Mouse (Mus musculus): Measurements from ENCODE around the gene Cd300c. TPM values are rescaled to one million over a fixed set of nuclear protein-coding genes. Genes with fewer than 3 reads are reported as not detected.
"Not testable (repeated sequence)": the region's sequence is repeated elsewhere in the genome, so short reads cannot be mapped to it uniquely, and the experiment has no call there.

The Cd300c gene
- polyA plus RNA-seq, 1 experiment from 2014 or later = not detected

- Histone ChIP-seq H3K4me1 (replicated peaks) (no peaks in the 10 kb centered on the region), H3K9ac (no peak overlapping the region), H3K27me3 (replicated peaks) (no peaks in the 10 kb centered on the region), H3K36me3 (no peaks in the 10 kb centered on the region), H3K4me2 (replicated peaks) (no peak overlapping the region), H3K9me3 (no peaks in the 10 kb centered on the region), H3K4me3 (replicated peaks) (no peak overlapping the region), H3K27ac (no peak overlapping the region)
- 71% methylated on average over 4 of the region's 4 CpGs for WGBS
- no peak for ATAC-seq
Measured at GRCm38 (mm10) chr11:114923961-114924360, 45.0 kb downstream of the Cd300c start.

- H3K4me1 ChIP-seq (replicated peaks) = no peaks in the 10 kb centered on the region
Measured at GRCm38 (mm10) chr11:114922439-114922838, 46.5 kb downstream of the Cd300c start.

GRCm38 (mm10) chr11:114917120-114917519 is 51.8 kb downstream of the Cd300c start:
- H3K27me3 ChIP-seq (replicated peaks) = no peaks in the 10 kb centered on the region
- H3K4me1 ChIP-seq (replicated peaks) = no peaks in the 10 kb centered on the region
- H3K4me2 ChIP-seq (replicated peaks) = no peak overlapping the region
- H3K9ac ChIP-seq = no peak overlapping the region
- no peaks in the 10 kb centered on the region for H3K36me3 ChIP-seq
- no peak for ATAC-seq
- 72% methylated on average over 6 of the region's 6 CpGs for WGBS
- no peak overlapping the region for H3K27ac ChIP-seq
- H3K9me3 ChIP-seq = no peaks in the 10 kb centered on the region
- no peak overlapping the region for H3K4me3 ChIP-seq (replicated peaks)

More at GRCm38 (mm10) chr11:114922439-114922838, 46.5 kb downstream of the Cd300c start:
- Histone ChIP-seq H3K9ac (no peak overlapping the region), H3K27me3 (replicated peaks) (no peaks in the 10 kb centered on the region), H3K4me3 (replicated peaks) (no peak overlapping the region), H3K27ac (no peak overlapping the region), H3K9me3 (no peaks in the 10 kb centered on the region), H3K36me3 (no peaks in the 10 kb centered on the region), H3K4me2 (replicated peaks) (no peak overlapping the region)
- 78% methylated on average over 4 of the region's 4 CpGs for WGBS
- ATAC-seq = no peak

- no peak overlapping the region for H3K27ac ChIP-seq
- no peak overlapping the region for H3K4me3 ChIP-seq (replicated peaks)
- H3K9ac ChIP-seq = no peak overlapping the region
- H3K36me3 ChIP-seq = no peaks in the 10 kb centered on the region
- no peaks in the 10 kb centered on the region for H3K27me3 ChIP-seq (replicated peaks)
- no peaks in the 10 kb centered on the region for H3K9me3 ChIP-seq
- no peaks in the 10 kb centered on the region for H3K4me1 ChIP-seq (replicated peaks)
- no peak overlapping the region for H3K4me2 ChIP-seq (replicated peaks)
- WGBS = 33% methylated on average over 7 of the region's 7 CpGs
- no peak for ATAC-seq
Measured at GRCm38 (mm10) chr11:114914978-114915377, 54.0 kb downstream of the Cd300c start.

- Histone ChIP-seq H3K9ac (no peak overlapping the region), H3K4me2 (replicated peaks) (no peak overlapping the region), H3K4me1 (replicated peaks) (no peaks in the 10 kb centered on the region), H3K4me3 (replicated peaks) (no peak overlapping the region), H3K9me3 (no peaks in the 10 kb centered on the region), H3K27ac (no peak overlapping the region), H3K36me3 (no peaks in the 10 kb centered on the region), H3K27me3 (replicated peaks) (no peaks in the 10 kb centered on the region)
- WGBS = 12% methylated on average over 9 of the region's 9 CpGs
- peak; percentile 49 for ATAC-seq
Measured at GRCm38 (mm10) chr11:114912847-114913246, 56.1 kb downstream of the Cd300c start.

- H3K4me2 ChIP-seq (replicated peaks); H3K9me3 ChIP-seq; H3K36me3 ChIP-seq; H3K4me1 ChIP-seq (replicated peaks); H3K27ac ChIP-seq; H3K9ac ChIP-seq; H3K27me3 ChIP-seq (replicated peaks); H3K4me3 ChIP-seq (replicated peaks); ATAC-seq: not testable (repeated sequence)
- WGBS = 31% methylated on average over 3 of the region's 3 CpGs
Measured at GRCm38 (mm10) chr11:114909538-114909937, 59.4 kb downstream of the Cd300c start.

GRCm38 (mm10) chr11:114908086-114908485 is 60.9 kb downstream of the Cd300c start:
- H3K9me3 ChIP-seq = no peaks in the 10 kb centered on the region
- H3K4me2 ChIP-seq (replicated peaks) = no peak overlapping the region
- H3K9ac ChIP-seq = no peak overlapping the region
- no peak for ATAC-seq
- no peak overlapping the region for H3K4me3 ChIP-seq (replicated peaks)
- H3K4me1 ChIP-seq (replicated peaks) = no peaks in the 10 kb centered on the region
- no peaks in the 10 kb centered on the region for H3K36me3 ChIP-seq
- no peaks in the 10 kb centered on the region for H3K27me3 ChIP-seq (replicated peaks)
- no peak overlapping the region for H3K27ac ChIP-seq
- 44% methylated on average over 4 of the region's 4 CpGs for WGBS

GRCm38 (mm10) chr11:114907567-114907966 is 61.4 kb downstream of the Cd300c start:
- Histone ChIP-seq H3K4me1 (replicated peaks) (no peaks in the 10 kb centered on the region), H3K9ac (no peak overlapping the region), H3K27ac (no peak overlapping the region), H3K9me3 (no peaks in the 10 kb centered on the region), H3K4me3 (replicated peaks) (no peak overlapping the region), H3K36me3 (no peaks in the 10 kb centered on the region), H3K27me3 (replicated peaks) (no peaks in the 10 kb centered on the region), H3K4me2 (replicated peaks) (no peak overlapping the region)
- ATAC-seq = no peak
- 76% methylated on average over 4 of the region's 4 CpGs for WGBS

Other genes with a start within 250 kb of the Cd300c start
- 0.21 and 0.29 TPM in 2 replicates for gene Dnaic2, start 241.7 kb downstream of the Cd300c start, polyA plus RNA-seq (2015; fragmentation: Nextera tagmentation; extraction: Ambion mirVana)
- 0.33 and 0.45 TPM in 2 replicates for gene Kif19a, start 203.8 kb downstream of the Cd300c start, polyA plus RNA-seq (2015; fragmentation: Nextera tagmentation; extraction: Ambion mirVana)
- 1.4 and 1.5 TPM in 2 replicates for gene Btbd17, start 173.2 kb downstream of the Cd300c start, polyA plus RNA-seq (2015; fragmentation: Nextera tagmentation; extraction: Ambion mirVana)
- 0.21 and 0.51 TPM in 2 replicates for gene Gpr142, start 170.2 kb downstream of the Cd300c start, polyA plus RNA-seq (2015; fragmentation: Nextera tagmentation; extraction: Ambion mirVana)
- 15.5 and 16.0 TPM in 2 replicates for gene Gprc5c, start 118.0 kb downstream of the Cd300c start, polyA plus RNA-seq (2015; fragmentation: Nextera tagmentation; extraction: Ambion mirVana)
- gene Cd300a, start 79.1 kb downstream of the Cd300c start, polyA plus RNA-seq (2015; fragmentation: Nextera tagmentation; extraction: Ambion mirVana) = 1.2 and 2.2 TPM in 2 replicates
- 0.27 and 0.43 TPM in 2 replicates for gene Cd300lb, start 34.8 kb downstream of the Cd300c start, polyA plus RNA-seq (2015; fragmentation: Nextera tagmentation; extraction: Ambion mirVana)
- gene Cd300ld, start 20.8 kb upstream of the Cd300c start, polyA plus RNA-seq (2015; fragmentation: Nextera tagmentation; extraction: Ambion mirVana) = 0.19 and 0.34 TPM in 2 replicates
- gene Cd300c2, start 32.7 kb upstream of the Cd300c start, polyA plus RNA-seq (2015; fragmentation: Nextera tagmentation; extraction: Ambion mirVana) = 1.9 and 2.8 TPM in 2 replicates
- gene Cd300ld2, start 47.0 kb upstream of the Cd300c start, polyA plus RNA-seq (2015; fragmentation: Nextera tagmentation; extraction: Ambion mirVana) = not detected in 2 replicates
- not detected in 2 replicates for gene Cd300ld4, start 57.9 kb upstream of the Cd300c start, polyA plus RNA-seq (2015; fragmentation: Nextera tagmentation; extraction: Ambion mirVana)
- not detected in 2 replicates for gene Cd300ld5, start 68.6 kb upstream of the Cd300c start, polyA plus RNA-seq (2015; fragmentation: Nextera tagmentation; extraction: Ambion mirVana)
- gene Cd300ld3, start 79.3 kb upstream of the Cd300c start, polyA plus RNA-seq (2015; fragmentation: Nextera tagmentation; extraction: Ambion mirVana) = not detected in 2 replicates
- gene Cd300e, start 93.0 kb upstream of the Cd300c start, polyA plus RNA-seq (2015; fragmentation: Nextera tagmentation; extraction: Ambion mirVana) = 0.06 and 0.28 TPM in 2 replicates
- 3.6 and 3.7 TPM in 2 replicates for gene Rab37, start 122.3 kb upstream of the Cd300c start, polyA plus RNA-seq (2015; fragmentation: Nextera tagmentation; extraction: Ambion mirVana)
- 0.85 and 1.2 TPM in 2 replicates for gene Cd300lf, start 164.8 kb upstream of the Cd300c start, polyA plus RNA-seq (2015; fragmentation: Nextera tagmentation; extraction: Ambion mirVana)
- 252 and 270 TPM in 2 replicates for gene Slc9a3r1, start 194.2 kb upstream of the Cd300c start, polyA plus RNA-seq (2015; fragmentation: Nextera tagmentation; extraction: Ambion mirVana)
- 9.3 and 12.2 TPM in 2 replicates for gene Tmem104, start 218.3 kb upstream of the Cd300c start, polyA plus RNA-seq (2015; fragmentation: Nextera tagmentation; extraction: Ambion mirVana)
- gene Nat9, start 218.7 kb upstream of the Cd300c start, polyA plus RNA-seq (2015; fragmentation: Nextera tagmentation; extraction: Ambion mirVana) = 20.5 and 20.6 TPM in 2 replicates

Data from intestine, embryonic 15.5 days (tissue).